Mouse (Mus musculus): Measurements from ENCODE around the gene Tacr1.
A peak's percentile ranks its signal among the peaks of the same experiment; 100 is the strongest.

GRCm38 (mm10) chr6:82428890-82429289, 26.8 kb downstream of the Tacr1 start:
- TF ChIP-seq ELF1 (IDR thresholded peaks at IDR 0.05; ENCODE audit: low read depth, low read length) (no peak), CTCF (IDR thresholded peaks at IDR 0.05 in 2 of 3, conservative IDR thresholded peaks at IDR 0.05 in 1 of 3; ENCODE audit: control insufficient read depth in 1 of 3, insufficient read depth in 1 of 3, low read depth in 2 of 3, low read length in 3 of 3, poor library complexity in 1 of 3, severe bottlenecking in 1 of 3) (peak in 2 of 3 experiments; percentile 19 to 28; a peak in 3 of 6 replicates), POLR2A (IDR thresholded peaks at IDR 0.05; ENCODE audit: control insufficient read depth in 1 of 2, insufficient read depth in 1 of 2, low read depth in 1 of 2, low read length in 2 of 2, poor library complexity in 1 of 2) (no peak), BHLHE40 (IDR thresholded peaks at IDR 0.05; ENCODE audit: borderline replicate concordance, low read depth, low read length) (no peak), CHD2 (IDR thresholded peaks at IDR 0.05; ENCODE audit: low read length) (no peak), GATA1 (IDR thresholded peaks at IDR 0.05; ENCODE audit: low read depth, low read length) (no peak), UBTF (IDR thresholded peaks at IDR 0.05; ENCODE audit: borderline replicate concordance, insufficient read depth, low read depth, low read length) (no peak), MEF2A (IDR thresholded peaks at IDR 0.05; ENCODE audit: extremely low read depth, insufficient replicate concordance, low read depth, low read length, poor library complexity, severe bottlenecking) (no peak)

All from MEL (cell line).